Mouse (Mus musculus) MEL (cell line): ENCODE results near the gene Usp50.

Experiments
- CTCF ChIP-seq, 3 experiments: IDR thresholded peaks in 2 of 3; conservative IDR thresholded peaks in 1 of 3; 2 replicates each; pipeline ENCODE4 v1.5.1; 2011 to 2012; ENCODE audit warnings: low read length in 3 of 3, low read depth in 2 of 3, mild to moderate bottlenecking in 2 of 3, improper control_type of control experiment in 1 of 3, inconsistent platforms in 1 of 3, mixed read lengths in 1 of 3, moderate library complexity in 1 of 3; ENCODE audit not compliant: control insufficient read depth in 1 of 3, insufficient read depth in 1 of 3, poor library complexity in 1 of 3, severe bottlenecking in 1 of 3
- GABPA ChIP-seq: IDR thresholded peaks from 2 replicates; pipeline ENCODE4 v1.6.1; 2012; ENCODE audit warnings: low read depth, mild to moderate bottlenecking, inconsistent platforms, low read length, improper control_type of control experiment, moderate library complexity

DNA sequence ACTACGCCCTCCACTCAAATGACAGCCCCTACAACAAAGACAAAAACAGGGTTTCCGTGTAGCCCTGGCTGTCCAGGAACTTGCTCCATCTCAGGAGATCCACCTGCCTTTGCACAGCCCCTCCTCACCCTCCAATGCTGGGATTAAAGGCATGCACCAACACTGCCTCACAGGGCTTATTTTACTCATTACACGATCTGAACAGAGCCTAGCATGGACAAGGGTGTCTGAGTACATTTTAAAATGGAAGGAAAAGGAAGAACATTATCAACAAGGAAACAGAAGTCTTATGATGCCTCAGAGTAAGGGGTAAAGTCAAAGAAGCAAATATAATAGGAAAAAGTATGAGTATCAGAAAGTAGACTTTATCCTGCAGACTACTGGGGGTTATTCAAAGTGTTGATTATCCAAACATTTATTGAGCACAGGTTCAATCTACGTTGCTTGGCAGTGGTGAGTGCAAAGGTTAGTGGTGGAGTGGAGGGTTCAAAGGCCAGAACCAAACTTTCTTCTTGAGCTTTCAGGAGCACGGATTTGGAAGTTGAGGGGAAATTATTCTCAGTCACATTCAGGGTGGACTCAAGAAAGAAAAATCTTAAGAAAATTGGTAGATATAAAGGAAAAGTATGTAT is 114.5 kb downstream of the Usp50 start:
- no peak for TF ChIP-seq CTCF (IDR thresholded peaks at IDR 0.05 in 2 of 3, conservative IDR thresholded peaks at IDR 0.05 in 1 of 3; ENCODE audit: control insufficient read depth in 1 of 3, insufficient read depth in 1 of 3, low read depth in 2 of 3, low read length in 3 of 3, poor library complexity in 1 of 3, severe bottlenecking in 1 of 3)
- TF ChIP-seq GABPA, result no peak
